Mouse (Mus musculus) olfactory bulb, adult 2 months (tissue): ENCODE measurements around the gene Map10.

Source experiments
- CTCF ChIP-seq: fragments of 200-500 bp; IDR thresholded peaks from 2 replicates; pipeline ENCODE4 v1.5.1; 2012; ENCODE audit warnings: low read depth, mild to moderate bottlenecking, low read length, moderate library complexity; ENCODE audit not compliant: insufficient read depth
- POLR2A ChIP-seq: fragments of 200-500 bp; IDR thresholded peaks from 2 replicates; pipeline ENCODE4 v1.6.1; 2012; ENCODE audit warnings: mild to moderate bottlenecking, low read depth, low read length, moderate library complexity; ENCODE audit not compliant: insufficient read depth

DNA sequence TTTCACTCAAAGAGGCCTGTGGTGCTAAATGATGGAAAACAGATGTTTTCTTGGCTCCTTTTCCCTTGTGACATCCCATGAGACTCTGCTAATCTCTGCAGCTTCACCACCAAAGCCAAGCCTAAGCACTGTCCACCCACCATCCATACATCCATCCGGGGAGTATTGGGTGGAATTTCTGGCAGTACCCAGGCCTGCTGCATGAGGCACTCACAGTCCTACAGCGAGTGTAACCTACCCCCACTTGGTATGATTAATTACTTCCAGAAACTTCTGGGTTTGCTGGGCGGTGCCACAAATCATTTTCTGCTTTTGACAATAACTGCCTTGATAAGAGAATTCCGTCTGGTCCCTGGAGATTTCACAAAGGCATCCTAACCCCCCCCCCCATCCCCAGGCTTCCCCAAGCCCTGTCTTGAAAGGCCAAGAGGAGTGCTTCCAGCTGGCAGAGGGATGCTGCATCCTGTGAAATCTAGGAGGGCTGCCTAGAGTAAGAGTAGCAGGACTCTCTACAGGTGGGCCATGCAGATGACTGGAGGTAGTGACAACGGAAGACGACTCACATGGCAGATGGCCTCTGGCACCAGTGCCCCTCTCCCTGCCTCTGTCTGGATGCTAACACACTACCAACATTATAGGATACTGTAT is 31.1 kb upstream of the Map10 start:
- TF ChIP-seq CTCF (no peak), POLR2A (no peak)
